Mouse (Mus musculus): Measurements from ENCODE around the gene Cdpf1. TPM values are rescaled to one million over a fixed set of nuclear protein-coding genes. Genes with fewer than 3 reads are reported as not detected.

Gene Cdpf1
- polyA plus RNA-seq, 1 experiment, result 51.4 TPM

- TF ChIP-seq POLR2A (IDR thresholded peaks at IDR 0.05; ENCODE audit: low read depth, low read length) (no peak), CTCF (conservative IDR thresholded peaks at IDR 0.05; ENCODE audit: insufficient read depth, insufficient read length, low read depth, low read length) (peak; percentile 62)
- WGBS, result 40% methylated on average over 6 of the region's 6 CpGs
- Histone ChIP-seq H3K4me3 (ENCODE audit: insufficient read depth, low read depth, low read length) (no peak overlapping the region), H3K27ac (ENCODE audit: insufficient read depth, low read depth, low read length) (no peak overlapping the region), H3K27me3 (replicated peaks; ENCODE audit: control insufficient read depth, insufficient read depth, low read length) (no peaks in the 10 kb centered on the region), H3K4me1 (ENCODE audit: control insufficient read depth, insufficient read depth, low read length) (no peaks in the 10 kb centered on the region; the same call in 1 of the 2 replicates), H3K36me3 (ENCODE audit: control insufficient read depth, insufficient read depth, low read length) (no peaks in the 10 kb centered on the region)
- peak; percentile 15 for DNase-seq
These were observed 29.5 kb upstream of the Cdpf1 start for GRCm38 (mm10) chr15:85840983-85841382.

- no peak for DNase-seq
- WGBS, result 89% methylated on average over 5 of the region's 5 CpGs
- Histone ChIP-seq H3K27me3 (replicated peaks; ENCODE audit: control insufficient read depth, insufficient read depth, low read length) (no peaks in the 10 kb centered on the region), H3K27ac (ENCODE audit: insufficient read depth, low read depth, low read length) (no peak overlapping the region), H3K4me3 (ENCODE audit: insufficient read depth, low read depth, low read length) (no peak overlapping the region), H3K36me3 (ENCODE audit: control insufficient read depth, insufficient read depth, low read length) (no peaks in the 10 kb centered on the region), H3K4me1 (ENCODE audit: control insufficient read depth, insufficient read depth, low read length) (no peaks in the 10 kb centered on the region; the same call in 1 of the 2 replicates)
- TF ChIP-seq POLR2A (IDR thresholded peaks at IDR 0.05; ENCODE audit: low read depth, low read length) (no peak), CTCF (conservative IDR thresholded peaks at IDR 0.05; ENCODE audit: insufficient read depth, insufficient read length, low read depth, low read length) (no peak)
These were observed 25.4 kb upstream of the Cdpf1 start for GRCm38 (mm10) chr15:85836887-85837286.

GRCm38 (mm10) chr15:85835335-85835734, 23.8 kb upstream of the Cdpf1 start:
- TF ChIP-seq CTCF (conservative IDR thresholded peaks at IDR 0.05; ENCODE audit: insufficient read depth, insufficient read length, low read depth, low read length) (peak; percentile 39; the same call in 1 of the 2 replicates), POLR2A (IDR thresholded peaks at IDR 0.05; ENCODE audit: low read depth, low read length) (no peak)
- 58% methylated on average over 3 of the region's 3 CpGs for WGBS
- Histone ChIP-seq H3K27ac (ENCODE audit: insufficient read depth, low read depth, low read length) (no peak overlapping the region), H3K4me3 (ENCODE audit: insufficient read depth, low read depth, low read length) (no peak overlapping the region), H3K27me3 (replicated peaks; ENCODE audit: control insufficient read depth, insufficient read depth, low read length) (no peaks in the 10 kb centered on the region), H3K36me3 (ENCODE audit: control insufficient read depth, insufficient read depth, low read length) (no peaks in the 10 kb centered on the region), H3K4me1 (ENCODE audit: control insufficient read depth, insufficient read depth, low read length) (no peaks in the 10 kb centered on the region; the same call in 1 of the 2 replicates)
- DNase-seq, result peak; percentile 25

- WGBS, result 33% methylated on average over 8 of the region's 8 CpGs
- Histone ChIP-seq H3K27ac (ENCODE audit: insufficient read depth, low read depth, low read length) (peak overlapping the region; percentile 84), H3K4me1 (ENCODE audit: control insufficient read depth, insufficient read depth, low read length) (no peaks in the 10 kb centered on the region), H3K36me3 (ENCODE audit: control insufficient read depth, insufficient read depth, low read length) (no peaks in the 10 kb centered on the region), H3K4me3 (ENCODE audit: insufficient read depth, low read depth, low read length) (peak overlapping the region; percentile 76), H3K27me3 (replicated peaks; ENCODE audit: control insufficient read depth, insufficient read depth, low read length) (no peaks in the 10 kb centered on the region)
- no peak for TF ChIP-seq POLR2A (IDR thresholded peaks at IDR 0.05; ENCODE audit: low read depth, low read length)
- no peak for TF ChIP-seq CTCF (conservative IDR thresholded peaks at IDR 0.05; ENCODE audit: insufficient read depth, insufficient read length, low read depth, low read length)
- DNase-seq, result peak; percentile 14
These were observed 21.1 kb upstream of the Cdpf1 start for GRCm38 (mm10) chr15:85832599-85832998.

- TF ChIP-seq POLR2A (IDR thresholded peaks at IDR 0.05; ENCODE audit: low read depth, low read length) (peak; percentile 55), CTCF (conservative IDR thresholded peaks at IDR 0.05; ENCODE audit: insufficient read depth, insufficient read length, low read depth, low read length) (no peak)
- Histone ChIP-seq H3K27ac (ENCODE audit: insufficient read depth, low read depth, low read length) (peak within 1 kb of the TSS; percentile 84), H3K4me1 (ENCODE audit: control insufficient read depth, insufficient read depth, low read length) (no peaks in the 10 kb centered on the region), H3K4me3 (ENCODE audit: insufficient read depth, low read depth, low read length) (peak within 1 kb of the TSS; percentile 76), H3K36me3 (ENCODE audit: control insufficient read depth, insufficient read depth, low read length) (no peaks in the 10 kb centered on the region), H3K27me3 (replicated peaks; ENCODE audit: control insufficient read depth, insufficient read depth, low read length) (no peaks in the 10 kb centered on the region)
- DNase-seq, result peak; percentile 95
- WGBS, result 1% methylated on average over 27 of the region's 27 CpGs
These were observed 20.6 kb upstream of the Cdpf1 start, which contains the start of gene Ttc38 for GRCm38 (mm10) chr15:85831954-85832590. Ttc38 (plus strand) TSS chr15:85832306.

- Histone ChIP-seq H3K27ac (ENCODE audit: insufficient read depth, low read depth, low read length) (no peak overlapping the region), H3K36me3 (ENCODE audit: control insufficient read depth, insufficient read depth, low read length) (no peaks in the 10 kb centered on the region), H3K27me3 (replicated peaks; ENCODE audit: control insufficient read depth, insufficient read depth, low read length) (no peaks in the 10 kb centered on the region), H3K4me1 (ENCODE audit: control insufficient read depth, insufficient read depth, low read length) (no peaks in the 10 kb centered on the region), H3K4me3 (ENCODE audit: insufficient read depth, low read depth, low read length) (no peak overlapping the region)
- 76% methylated on average over 5 of the region's 5 CpGs for WGBS
- DNase-seq, result no peak
- TF ChIP-seq POLR2A (IDR thresholded peaks at IDR 0.05; ENCODE audit: low read depth, low read length) (no peak), CTCF (conservative IDR thresholded peaks at IDR 0.05; ENCODE audit: insufficient read depth, insufficient read length, low read depth, low read length) (no peak)
These were observed 18.0 kb upstream of the Cdpf1 start for GRCm38 (mm10) chr15:85829470-85829869.

GRCm38 (mm10) chr15:85828071-85828470, 16.6 kb upstream of the Cdpf1 start:
- no peak for DNase-seq
- Histone ChIP-seq H3K4me1 (ENCODE audit: control insufficient read depth, insufficient read depth, low read length) (no peaks in the 10 kb centered on the region), H3K36me3 (ENCODE audit: control insufficient read depth, insufficient read depth, low read length) (no peaks in the 10 kb centered on the region), H3K27ac (ENCODE audit: insufficient read depth, low read depth, low read length) (no peak overlapping the region), H3K27me3 (replicated peaks; ENCODE audit: control insufficient read depth, insufficient read depth, low read length) (no peaks in the 10 kb centered on the region), H3K4me3 (ENCODE audit: insufficient read depth, low read depth, low read length) (no peak overlapping the region)
- 86% methylated on average over 4 of the region's 4 CpGs for WGBS
- TF ChIP-seq POLR2A (IDR thresholded peaks at IDR 0.05; ENCODE audit: low read depth, low read length) (no peak), CTCF (conservative IDR thresholded peaks at IDR 0.05; ENCODE audit: insufficient read depth, insufficient read length, low read depth, low read length) (no peak)
